Mouse (Mus musculus): ENCODE results near the gene Clybl.

Clybl gene

GRCm38 (mm10) chr14:122181078-122181814 is at the start of gene Clybl:
Clybl (plus strand) TSS chr14:122181704.
- peak; percentile 89 for DNase-seq (ENCODE audit: low spot score)

- no peak for DNase-seq (ENCODE audit: low spot score)
Observed at GRCm38 (mm10) chr14:122136368-122136928, 45.1 kb upstream of the Clybl start.

- no peak for DNase-seq (ENCODE audit: low spot score)
Observed at GRCm38 (mm10) chr14:122137234-122137633, 44.3 kb upstream of the Clybl start.

GRCm38 (mm10) chr14:122140126-122140525 is 41.4 kb upstream of the Clybl start:
- no peak for DNase-seq (ENCODE audit: low spot score)

GRCm38 (mm10) chr14:122143585-122144269 is 37.8 kb upstream of the Clybl start:
- DNase-seq (ENCODE audit: low spot score): no peak

GRCm38 (mm10) chr14:122145374-122145773 is 36.1 kb upstream of the Clybl start:
- no peak for DNase-seq (ENCODE audit: low spot score)

- DNase-seq (ENCODE audit: low spot score): no peak
Observed at GRCm38 (mm10) chr14:122150616-122151015, 30.9 kb upstream of the Clybl start.

- DNase-seq (ENCODE audit: low spot score): no peak
Observed at GRCm38 (mm10) chr14:122157738-122158137, 23.8 kb upstream of the Clybl start.

- no peak for DNase-seq (ENCODE audit: low spot score)
Observed at GRCm38 (mm10) chr14:122160916-122161315, 20.6 kb upstream of the Clybl start.

- no peak for DNase-seq (ENCODE audit: low spot score)
Observed at GRCm38 (mm10) chr14:122168912-122169311, 12.6 kb upstream of the Clybl start.

- DNase-seq (ENCODE audit: low spot score): no peak
Observed at GRCm38 (mm10) chr14:122170202-122170781, 11.2 kb upstream of the Clybl start.

GRCm38 (mm10) chr14:122171031-122171430 is 10.5 kb upstream of the Clybl start:
- no peak for DNase-seq (ENCODE audit: low spot score)

- no peak for DNase-seq (ENCODE audit: low spot score)
Observed at GRCm38 (mm10) chr14:122176263-122176798, 5.2 kb upstream of the Clybl start.

GRCm38 (mm10) chr14:122179262-122179661 is 2.2 kb upstream of the Clybl start:
- DNase-seq (ENCODE audit: low spot score): no peak

- DNase-seq (ENCODE audit: low spot score): no peak
Observed at GRCm38 (mm10) chr14:122181815-122182157, 282 bp downstream of the Clybl start.

- no peak for DNase-seq (ENCODE audit: low spot score)
Observed at GRCm38 (mm10) chr14:122182220-122182619, 716 bp downstream of the Clybl start.

- no peak for DNase-seq (ENCODE audit: low spot score)
Observed at GRCm38 (mm10) chr14:122183974-122184373, 2.5 kb downstream of the Clybl start.

- no peak for DNase-seq (ENCODE audit: low spot score)
Observed at GRCm38 (mm10) chr14:122188250-122188649, 6.7 kb downstream of the Clybl start.

- no peak for DNase-seq (ENCODE audit: low spot score)
Observed at GRCm38 (mm10) chr14:122189901-122190300, 8.4 kb downstream of the Clybl start.

- DNase-seq (ENCODE audit: low spot score): no peak
Observed at GRCm38 (mm10) chr14:122190527-122190926, 9.0 kb downstream of the Clybl start.

GRCm38 (mm10) chr14:122190941-122191510 is 9.5 kb downstream of the Clybl start:
- DNase-seq (ENCODE audit: low spot score): peak; percentile 45

- DNase-seq (ENCODE audit: low spot score): no peak
Observed at GRCm38 (mm10) chr14:122194630-122195029, 13.1 kb downstream of the Clybl start.

Measured in testis, postnatal 14 days (tissue).